Mouse (Mus musculus) heart, embryonic 13.5 days (tissue): ENCODE results near the gene Dram1. TPM values are rescaled to one million over a fixed set of nuclear protein-coding genes. Genes with fewer than 3 reads are reported as not detected.

Experiments used
- ATAC-seq: fragments of 200-750 bp; cut with Nextera tagmentation; 2 replicates; pipeline ENCODE4 v1.8.0; 2017; ENCODE audit warnings: moderate TSS enrichment; ENCODE audit not compliant: insufficient number of reproducible peaks, low FRiP score, low TSS enrichment; ENCODE audit errors: extremely low read depth
- H3K27ac ChIP-seq: fragments of 300-500 bp; sonication (generic); replicated peaks from 2 replicates; pipeline ENCODE4 v1.5.1; 2015; ENCODE audit warnings: moderate library complexity, mild to moderate bottlenecking, inconsistent platforms
- H3K27me3 ChIP-seq: fragments of 300-500 bp; sonication (generic); replicated peaks from 2 replicates; pipeline ENCODE4 v1.6.1; 2015; ENCODE audit warnings: mild to moderate bottlenecking, inconsistent platforms
- H3K36me3 ChIP-seq: fragments of 300-500 bp; sonication (generic); 2 replicates; pipeline ENCODE4 v1.6.1; 2015; ENCODE audit warnings: mild to moderate bottlenecking, inconsistent platforms
- H3K4me1 ChIP-seq: fragments of 300-500 bp; sonication (generic); 2 replicates; pipeline ENCODE4 v1.6.1; 2015; ENCODE audit warnings: inconsistent platforms
- H3K4me2 ChIP-seq: fragments of 300-500 bp; sonication (generic); 2 replicates; pipeline ENCODE4 v1.6.1; 2015; ENCODE audit warnings: inconsistent platforms, mild to moderate bottlenecking, moderate library complexity
- H3K4me3 ChIP-seq: fragments of 300-500 bp; sonication (generic); 2 replicates; pipeline ENCODE4 v1.5.1; 2015; ENCODE audit warnings: moderate library complexity, mild to moderate bottlenecking, inconsistent platforms
- H3K9ac ChIP-seq: fragments of 300-500 bp; sonication (generic); 2 replicates; pipeline ENCODE4 v1.6.1; 2015; ENCODE audit warnings: inconsistent platforms, mild to moderate bottlenecking, moderate library complexity
- H3K9me3 ChIP-seq: fragments of 300-500 bp; sonication (generic); 2 replicates; pipeline ENCODE4 v1.6.1; 2016; ENCODE audit warnings: inconsistent platforms
- WGBS: fragments of 180-500 bp; shearing (Covaris S2); methylation state at CpG from one replicate; pipeline ENCODE4 v1.1.7; 2015; ENCODE audit warnings: mixed read lengths; 5-methylcytosine and 5-hydroxymethylcytosine counted together
- polyA plus RNA-seq: library from polyadenylated mRNA; unstranded; fragments of >200 nt; fragmentation: Nextera tagmentation; extraction: Ambion mirVana; gene quantifications from 2 replicates; pipeline ENCODE4 v1.2.1, GENCODE M21; 2015

The Dram1 gene
- polyA plus RNA-seq, 1 experiment from 2014 or later: 1.4 TPM

DNA sequence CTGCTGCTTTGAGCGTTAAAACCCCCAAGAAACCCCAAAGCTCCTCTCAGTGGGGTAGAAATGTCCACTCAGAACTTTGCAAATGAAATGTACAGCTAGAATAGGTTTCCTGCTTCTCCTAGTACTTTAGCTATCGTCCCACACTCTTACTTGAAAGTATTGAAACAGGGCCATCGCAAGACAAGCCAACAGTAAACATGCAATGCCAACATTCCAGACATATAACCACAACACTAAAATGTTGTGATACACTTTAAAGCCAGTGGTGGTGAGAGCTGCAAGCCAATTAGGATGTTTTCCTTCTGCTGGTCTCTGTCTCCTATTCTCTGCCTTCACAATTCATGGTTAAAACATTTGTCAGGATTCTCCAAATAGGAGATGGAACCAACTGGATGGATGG, 97.2 kb downstream of the Dram1 start:
- WGBS: 80% methylated on average over 3 of the region's 3 CpGs
- H3K4me1 ChIP-seq: no peaks in the 10 kb centered on the region
- H3K4me2 ChIP-seq: no peak overlapping the region
- no peak overlapping the region for H3K27ac ChIP-seq
- H3K27me3 ChIP-seq: no peaks in the 10 kb centered on the region
- no peaks in the 10 kb centered on the region for H3K9me3 ChIP-seq
- no peak overlapping the region for H3K4me3 ChIP-seq
- no peak overlapping the region for H3K9ac ChIP-seq
- ATAC-seq: no peak
- no peaks in the 10 kb centered on the region for H3K36me3 ChIP-seq

DNA sequence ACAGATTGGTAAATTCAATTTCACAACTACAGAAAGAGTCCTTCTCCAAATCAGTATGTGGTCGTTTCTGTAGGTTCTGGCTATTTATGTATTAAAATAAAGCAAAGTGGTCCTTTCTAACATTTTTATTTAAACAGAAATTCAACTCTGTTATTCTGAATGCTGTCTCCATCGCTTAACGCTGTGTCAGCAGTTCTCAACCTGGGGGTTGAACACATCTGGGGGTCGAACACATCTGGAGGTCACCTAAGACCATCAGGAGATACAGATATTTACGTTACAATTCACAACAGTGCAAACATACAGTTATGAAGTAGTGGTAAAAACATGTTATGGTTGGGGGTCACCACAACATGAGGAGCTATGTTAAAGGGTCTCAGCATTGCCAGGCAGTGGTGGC, 104.8 kb downstream of the Dram1 start:
- ATAC-seq: no peak
- Histone ChIP-seq H3K27me3 (no peaks in the 10 kb centered on the region), H3K27ac (no peak overlapping the region), H3K9ac (no peak overlapping the region), H3K4me2 (no peak overlapping the region), H3K36me3 (no peaks in the 10 kb centered on the region), H3K4me3 (no peak overlapping the region), H3K9me3 (no peaks in the 10 kb centered on the region), H3K4me1 (no peaks in the 10 kb centered on the region)
- WGBS: 75% methylated on average over 5 of the region's 5 CpGs

Other genes with a start within 250 kb of the Dram1 start
- gene Parpbp, start 232.1 kb downstream of the Dram1 start, polyA plus RNA-seq: 10.2 and 11.9 TPM in 2 replicates
- gene Nup37, start 232.1 kb downstream of the Dram1 start, polyA plus RNA-seq: 35.2 and 35.5 TPM in 2 replicates
- 47.9 and 48.3 TPM in 2 replicates for gene Washc3, start 178.0 kb downstream of the Dram1 start, polyA plus RNA-seq
- 5.9 and 6.8 TPM in 2 replicates for gene Gnptab, start 52 bp upstream of the Dram1 start, polyA plus RNA-seq
- gene Sycp3, start 80.5 kb upstream of the Dram1 start, polyA plus RNA-seq: 0.31 and 0.36 TPM in 2 replicates
- gene Chpt1, start 125.0 kb upstream of the Dram1 start, polyA plus RNA-seq: 14.2 and 22.7 TPM in 2 replicates
- gene Mybpc1, start 226.1 kb upstream of the Dram1 start, polyA plus RNA-seq: 2.0 and 3.4 TPM in 2 replicates